ENCODE assay signal across 16 mouse cellular contexts in the genomic region with DNA sequence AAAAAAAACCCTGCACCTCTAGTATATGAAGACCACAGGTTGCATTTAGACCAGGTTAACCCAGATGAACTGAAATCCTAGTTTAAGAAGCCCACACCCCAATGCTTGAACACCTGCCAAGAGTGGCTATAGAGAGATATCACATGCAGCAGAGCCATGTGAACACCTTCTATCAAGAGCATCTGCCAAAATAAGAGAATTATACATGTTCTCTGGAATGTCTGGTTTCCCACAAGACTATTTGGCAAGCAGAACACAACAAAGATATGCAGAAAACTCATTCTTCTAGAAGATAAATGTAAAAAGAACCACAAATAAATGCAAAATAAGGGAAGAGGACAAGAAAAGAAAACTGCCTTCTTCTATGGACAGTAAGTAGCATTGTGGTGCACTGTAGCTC.
"Had no signal": no experiment of that assay in that cellular context is flagged by ENCODE, and none has a peak within 500 bp of the region (broad histone marks: within the 10 kb centered on the region; RNA-seq: fewer than 3 reads in every experiment).

No protein-coding gene starts in this region.

- H3K4me2 ChIP-seq: lung, embryonic 15.5 days; midbrain, embryonic 12.5 days; neural tube, embryonic 12.5 days had no signal

- ATAC-seq: liver, postnatal 0 days; lung, postnatal 0 days; midbrain, embryonic 16.5 days had no signal

- H3K4me1 ChIP-seq: lung, embryonic 15.5 days; midbrain, embryonic 10.5 days; midbrain, embryonic 12.5 days; neural tube, embryonic 12.5 days had no signal

- H3K4me3 ChIP-seq: lung, embryonic 15.5 days; midbrain, embryonic 10.5 days; midbrain, embryonic 12.5 days; neural tube, embryonic 12.5 days had no signal

- H3K36me3 ChIP-seq: lung, embryonic 15.5 days; midbrain, embryonic 10.5 days; midbrain, embryonic 12.5 days; neural tube, embryonic 12.5 days had no signal

- H3K9me3 ChIP-seq: lung, embryonic 15.5 days; midbrain, embryonic 10.5 days; midbrain, embryonic 12.5 days; neural tube, embryonic 12.5 days had no signal

- DNase-seq: liver, postnatal 0 days; lung, adult 2 months; lung, postnatal 4 days; midbrain, embryonic 14.5 days; right cerebral cortex, postnatal 25 days; right cerebral cortex, postnatal 4 days; spleen, adult 18-20 months; thymus, adult 18-20 months; thymus, postnatal 14 days; thymus, postnatal 36 days had no signal

- H3K27ac ChIP-seq: lung, embryonic 15.5 days; midbrain, embryonic 10.5 days; midbrain, embryonic 12.5 days; neural tube, embryonic 12.5 days had no signal

- H3K9ac ChIP-seq: liver, postnatal 0 days; lung, embryonic 15.5 days; midbrain, embryonic 12.5 days; neural tube, embryonic 12.5 days had no signal

- H3K27me3 ChIP-seq: lung, embryonic 15.5 days; midbrain, embryonic 12.5 days; neural tube, embryonic 12.5 days had no signal
